Mouse (Mus musculus): ENCODE results near the gene Ccdc65.
"Not testable (repeated sequence)": the region's sequence is repeated elsewhere in the genome, so short reads cannot be mapped to it uniquely, and the experiment has no call there.

The Ccdc65 gene

DNA sequence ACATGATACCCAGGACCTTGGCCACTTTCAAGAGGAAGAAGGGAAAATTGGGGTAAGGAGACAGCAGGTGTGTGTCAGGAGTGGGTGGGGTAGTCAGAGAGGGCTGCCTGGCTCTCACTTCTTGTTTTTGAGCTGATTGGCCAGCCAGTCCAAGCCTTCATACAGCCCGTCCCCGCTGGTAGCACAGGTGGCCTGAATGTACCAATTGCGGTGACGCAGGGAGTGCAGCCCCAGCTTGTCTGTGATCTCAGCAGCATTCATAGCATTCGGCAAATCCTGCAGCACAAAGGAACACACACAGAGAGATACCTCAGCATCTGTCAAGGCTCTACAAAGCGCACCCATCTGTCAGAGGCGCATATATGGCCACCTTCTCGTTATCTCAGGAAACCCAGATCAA lies 32.2 kb downstream of the Ccdc65 start:
- DNase-seq: no peak

DNA sequence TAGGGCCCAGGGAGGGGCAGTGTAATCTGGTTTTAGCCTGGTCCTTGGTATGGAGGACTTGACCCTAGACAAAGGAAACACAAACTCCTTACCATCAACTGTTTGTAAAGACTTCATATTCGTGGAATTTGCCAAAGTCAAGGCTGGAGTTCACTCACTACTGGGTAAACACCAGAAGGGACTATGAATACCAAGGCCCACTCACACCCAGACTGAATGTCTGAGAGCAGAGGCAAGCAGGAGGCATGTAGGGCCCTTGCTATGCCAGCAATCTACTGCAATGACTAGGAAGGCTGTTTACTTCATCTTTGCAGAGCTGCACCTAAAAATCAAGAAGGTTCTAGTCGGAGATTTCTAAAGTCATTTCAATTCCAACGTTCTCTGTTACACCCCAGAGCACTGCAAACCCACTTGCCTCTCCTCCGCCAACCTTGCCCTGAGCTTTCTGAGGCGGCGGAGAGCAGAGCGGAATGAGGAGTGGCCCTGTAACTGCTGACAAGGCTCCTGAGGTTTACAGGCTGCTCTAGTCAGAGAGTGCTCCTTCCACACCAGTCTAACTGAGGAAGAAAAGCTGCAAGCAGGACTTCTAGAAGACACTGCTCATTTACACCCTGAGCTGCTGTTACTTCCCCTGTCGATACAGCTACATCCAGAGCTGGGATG lies 34.9 kb downstream of the Ccdc65 start:
- DNase-seq: no peak

DNA sequence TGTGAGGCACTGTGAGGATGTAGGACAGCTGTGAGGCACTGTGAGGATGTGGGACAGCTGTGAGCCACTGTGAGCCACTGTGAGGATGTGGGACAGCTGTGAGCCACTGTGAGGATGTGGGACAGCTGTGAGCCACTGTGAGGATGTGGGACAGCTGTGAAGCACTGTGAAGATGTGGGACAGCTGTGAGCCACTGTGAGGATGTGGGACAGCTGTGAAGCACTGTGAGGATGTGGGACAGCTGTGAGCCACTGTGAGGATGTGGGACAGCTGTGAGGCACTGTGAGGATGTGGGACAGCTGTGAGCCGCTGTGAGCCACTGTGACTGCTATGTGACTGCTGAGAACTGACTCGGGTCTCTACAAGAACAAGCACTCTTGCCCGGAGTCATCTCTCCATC lies 35.9 kb downstream of the Ccdc65 start:
- DNase-seq: not testable (repeated sequence)

DNA sequence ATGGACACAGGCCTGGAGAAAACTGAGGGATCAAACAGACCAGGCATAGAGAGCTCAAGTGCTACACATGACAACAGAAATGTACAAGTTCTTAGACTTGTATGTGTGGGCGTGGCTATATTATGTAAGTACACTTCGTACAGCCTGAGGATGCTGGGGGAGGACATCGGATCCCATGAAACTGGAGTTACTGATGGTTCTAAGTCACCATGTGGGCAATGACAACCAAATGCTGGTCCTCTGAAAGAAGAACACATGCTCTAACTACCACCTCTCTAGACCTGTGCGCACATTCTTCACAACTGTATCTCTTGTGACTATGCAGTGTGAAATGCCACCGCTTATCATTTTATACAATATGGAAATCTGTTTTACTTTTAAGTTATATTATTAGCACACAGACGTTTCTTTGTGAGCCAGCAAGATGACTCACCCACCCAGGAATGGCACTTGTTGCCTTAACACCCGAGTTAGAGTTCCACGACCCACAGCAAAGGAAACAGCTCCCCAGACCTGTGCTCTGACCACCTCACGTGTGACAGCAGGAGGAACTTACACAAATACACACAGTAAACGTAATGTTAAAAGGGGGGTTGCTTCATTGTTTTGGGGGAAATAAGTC lies 38.4 kb downstream of the Ccdc65 start:
- no peak for DNase-seq

DNA sequence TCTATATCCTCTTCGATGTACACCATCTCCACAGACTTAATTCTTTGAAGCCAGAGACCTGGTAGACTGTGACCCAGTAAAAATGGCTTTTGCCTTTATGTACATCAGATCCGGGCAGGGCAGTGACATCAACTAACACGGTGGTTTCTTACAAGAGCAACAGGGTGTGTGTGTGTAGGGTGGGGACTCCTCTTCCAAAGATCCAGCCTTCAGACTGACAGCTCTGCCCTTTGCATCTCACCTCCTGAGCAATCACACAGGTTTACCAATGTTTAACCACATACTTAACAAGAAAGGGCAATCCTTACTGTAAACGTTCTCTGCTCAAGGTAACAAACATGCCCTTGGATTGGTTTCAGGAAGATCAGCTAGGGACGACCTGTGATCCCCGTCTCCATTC lies 39.3 kb downstream of the Ccdc65 start:
- no peak for DNase-seq

DNA sequence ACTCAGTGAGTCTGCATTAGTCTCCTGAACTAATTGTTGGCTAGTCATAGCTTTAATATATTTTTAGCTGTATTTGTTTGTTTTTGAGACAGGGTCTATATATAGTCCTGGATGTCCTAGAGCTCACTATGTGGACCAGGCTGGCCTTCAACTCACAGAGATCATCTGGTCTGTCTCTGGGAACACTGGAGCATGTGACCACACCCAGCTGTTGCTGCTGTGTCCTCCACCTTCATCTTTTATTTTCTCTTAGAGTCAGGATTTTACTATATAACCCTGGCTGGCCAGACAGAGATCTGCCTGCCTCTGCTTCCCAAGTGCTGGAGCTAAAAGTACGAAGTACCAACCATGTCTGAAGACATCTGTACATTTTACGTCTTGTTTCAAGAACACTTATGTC lies 41.1 kb downstream of the Ccdc65 start:
- DNase-seq: no peak

DNA sequence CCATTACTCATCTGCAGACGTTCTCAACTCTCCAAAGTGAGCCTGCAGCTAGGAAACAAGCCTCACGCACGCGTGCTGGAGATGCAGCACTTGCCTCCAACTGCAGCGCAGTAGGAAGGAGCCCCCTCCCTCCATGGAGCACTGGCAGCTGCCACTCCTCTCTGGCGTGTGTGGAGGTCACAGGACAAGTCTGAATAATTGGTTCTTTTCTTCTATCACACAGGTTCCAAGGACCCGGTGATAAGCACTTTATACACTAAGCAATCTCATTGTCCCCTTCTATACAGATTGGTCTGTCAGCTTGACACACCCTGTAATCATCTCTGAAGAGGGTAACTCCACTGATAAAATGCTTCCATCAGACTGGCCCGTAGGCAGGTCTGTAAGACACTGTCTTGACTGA lies 45.0 kb downstream of the Ccdc65 start:
- no peak for DNase-seq

DNA sequence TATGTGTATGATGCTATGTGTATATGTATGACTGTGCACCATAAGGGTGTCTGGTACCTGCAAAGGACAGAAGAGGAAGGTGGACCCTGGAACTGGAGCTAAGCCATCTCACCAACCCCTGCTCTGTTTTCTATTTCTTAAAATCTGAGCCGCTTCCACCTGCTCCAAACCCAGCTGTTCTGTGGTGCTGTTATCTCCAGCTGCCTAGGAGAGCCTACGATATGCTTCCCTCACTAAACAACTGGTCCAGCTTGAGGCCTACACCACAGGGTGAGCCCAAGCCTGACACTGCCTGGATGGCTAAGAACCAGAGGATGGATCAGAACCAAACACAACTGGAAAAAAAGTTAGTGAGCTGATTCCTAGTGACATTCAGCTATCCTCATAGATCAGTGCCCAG lies 46.1 kb downstream of the Ccdc65 start:
- no peak for DNase-seq

DNA sequence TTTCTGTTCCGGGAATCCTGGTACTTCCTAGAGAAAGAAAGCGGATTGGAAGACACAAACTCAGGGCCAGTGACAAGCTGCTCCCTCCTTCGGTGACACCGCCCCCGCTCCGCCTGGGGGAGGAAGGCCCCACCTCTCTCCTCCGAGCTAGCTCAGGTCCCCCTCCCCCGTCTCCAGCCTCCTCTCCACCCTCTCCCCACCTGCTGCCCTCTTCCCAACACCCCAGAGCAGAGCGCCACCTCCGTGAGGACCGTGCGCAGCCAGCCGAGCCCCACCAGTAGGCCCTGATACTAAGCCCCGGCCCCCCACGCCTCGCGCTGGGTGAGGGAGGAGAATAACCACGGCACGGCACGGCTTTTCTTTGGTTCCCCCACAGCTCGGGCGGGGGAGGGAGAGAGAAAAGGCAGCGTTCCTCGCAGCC lies 54.2 kb downstream of the Ccdc65 start:
- DNase-seq: peak; percentile 79

DNA sequence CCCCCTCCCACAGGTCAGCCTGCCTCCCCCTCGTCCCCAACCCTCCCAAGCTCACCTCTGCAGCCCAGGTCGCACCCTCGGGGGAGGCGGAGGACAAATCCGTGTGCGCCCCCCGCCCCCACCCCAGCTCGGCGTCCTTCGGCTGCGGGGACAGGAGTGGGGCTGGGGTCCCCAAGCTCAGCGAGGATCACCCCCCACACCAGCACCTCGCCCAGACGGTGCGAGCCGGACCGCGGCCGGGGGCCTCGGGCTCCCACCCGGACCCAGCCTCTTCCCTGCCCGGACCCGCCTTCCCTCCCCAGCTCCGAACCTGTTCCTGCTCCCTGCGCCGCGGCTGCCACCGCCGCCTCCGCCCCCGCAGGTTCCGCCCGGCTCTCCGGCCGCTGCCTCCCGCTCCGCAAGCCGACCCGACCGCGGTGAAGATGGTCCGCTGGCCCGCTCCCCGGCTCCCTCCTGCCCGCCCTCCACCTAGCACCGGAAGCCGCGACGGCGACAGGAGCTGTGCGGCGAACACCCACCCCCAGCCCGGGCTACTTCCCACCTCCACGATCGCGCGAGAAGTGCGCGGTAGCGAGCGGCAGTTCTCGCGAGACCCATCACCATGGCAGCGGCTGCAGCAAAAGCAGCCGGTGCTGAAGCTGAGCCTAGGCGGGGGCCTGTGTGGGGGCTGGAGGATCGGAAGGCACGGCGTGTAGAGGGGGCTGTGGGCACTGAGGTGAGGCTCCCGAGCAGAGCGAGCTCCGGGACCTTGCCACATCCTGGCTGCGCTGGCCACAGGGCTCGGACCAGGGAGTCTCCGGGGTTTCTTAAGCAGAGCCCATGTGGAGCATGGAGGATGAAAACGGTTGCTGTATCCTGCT lies 54.9 kb downstream of the Ccdc65 start, which contains the start of gene Arf3:
Gene Arf3 (minus strand): TSS at position 545 of the 860 bp plus-strand sequence.
- peak; percentile 95 for DNase-seq

DNA sequence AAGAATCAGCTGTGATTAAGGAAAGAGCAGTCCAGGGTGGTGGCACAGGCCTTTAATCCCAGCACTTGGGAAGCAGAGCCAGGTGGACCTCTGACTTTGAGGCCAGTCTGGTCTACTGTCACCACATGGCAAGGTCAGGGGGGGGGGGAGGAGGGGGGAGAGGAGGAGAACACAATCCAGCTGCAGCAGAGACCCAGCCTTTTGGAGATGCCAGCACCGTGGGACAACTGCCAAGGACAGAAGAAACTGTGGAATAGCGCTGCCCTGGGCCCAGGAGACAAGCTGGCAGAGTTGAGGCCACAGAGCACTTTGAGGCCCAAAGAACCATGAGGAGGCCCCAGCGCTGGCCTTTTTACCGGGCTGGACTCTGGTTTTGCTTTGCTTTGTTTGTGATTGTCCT lies 57.9 kb downstream of the Ccdc65 start:
- no peak for DNase-seq

DNA sequence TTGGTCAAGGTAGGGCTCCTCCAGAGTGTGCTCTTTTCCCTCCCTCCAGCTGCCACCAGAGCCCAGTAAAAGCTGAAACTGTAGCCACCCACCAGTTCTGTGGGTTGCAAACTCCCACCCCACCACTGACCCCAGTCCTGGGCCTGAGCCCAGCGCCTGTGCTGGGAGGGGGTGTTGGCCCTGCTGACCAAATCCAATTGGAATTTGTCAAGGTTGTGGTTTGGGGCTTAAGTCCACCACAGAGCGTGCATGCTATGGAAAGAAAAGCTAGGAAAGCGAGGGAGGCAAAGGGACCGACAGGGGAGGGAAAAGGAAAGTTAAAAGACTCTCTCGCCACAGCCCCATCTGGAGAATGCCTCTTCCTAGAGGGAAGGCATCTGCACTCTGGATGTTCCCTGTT lies 60.3 kb downstream of the Ccdc65 start:
- DNase-seq: no peak

DNA sequence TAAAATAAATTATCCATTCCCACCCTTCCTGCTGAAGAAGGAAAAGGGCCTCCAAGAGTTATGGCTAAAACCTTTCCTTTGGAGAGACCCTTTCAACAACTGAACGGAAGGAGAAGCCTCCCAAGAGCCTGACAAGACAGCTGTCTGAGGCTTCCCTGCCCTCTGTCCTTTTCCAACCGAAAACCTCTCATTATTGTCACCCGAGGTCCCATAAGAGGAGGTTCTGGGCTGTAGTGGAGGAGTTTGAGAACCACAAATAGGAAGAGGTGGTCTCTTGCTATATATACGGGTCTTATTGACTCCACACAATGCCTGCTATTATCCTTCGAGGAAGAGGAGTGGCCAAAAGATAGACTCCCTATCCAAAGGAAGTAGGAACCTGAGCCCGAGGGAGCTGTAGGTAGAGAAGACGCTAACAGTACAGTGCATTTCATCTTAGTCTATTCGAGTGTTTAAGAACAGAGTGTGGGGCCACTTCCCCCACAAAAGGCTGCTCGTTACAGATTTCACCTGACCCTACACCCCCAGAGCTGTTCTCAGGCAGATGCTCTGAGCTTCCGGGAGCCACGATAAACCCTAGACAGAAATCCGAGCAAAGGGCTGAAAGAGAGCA lies 63.9 kb downstream of the Ccdc65 start:
- no peak for DNase-seq

DNA sequence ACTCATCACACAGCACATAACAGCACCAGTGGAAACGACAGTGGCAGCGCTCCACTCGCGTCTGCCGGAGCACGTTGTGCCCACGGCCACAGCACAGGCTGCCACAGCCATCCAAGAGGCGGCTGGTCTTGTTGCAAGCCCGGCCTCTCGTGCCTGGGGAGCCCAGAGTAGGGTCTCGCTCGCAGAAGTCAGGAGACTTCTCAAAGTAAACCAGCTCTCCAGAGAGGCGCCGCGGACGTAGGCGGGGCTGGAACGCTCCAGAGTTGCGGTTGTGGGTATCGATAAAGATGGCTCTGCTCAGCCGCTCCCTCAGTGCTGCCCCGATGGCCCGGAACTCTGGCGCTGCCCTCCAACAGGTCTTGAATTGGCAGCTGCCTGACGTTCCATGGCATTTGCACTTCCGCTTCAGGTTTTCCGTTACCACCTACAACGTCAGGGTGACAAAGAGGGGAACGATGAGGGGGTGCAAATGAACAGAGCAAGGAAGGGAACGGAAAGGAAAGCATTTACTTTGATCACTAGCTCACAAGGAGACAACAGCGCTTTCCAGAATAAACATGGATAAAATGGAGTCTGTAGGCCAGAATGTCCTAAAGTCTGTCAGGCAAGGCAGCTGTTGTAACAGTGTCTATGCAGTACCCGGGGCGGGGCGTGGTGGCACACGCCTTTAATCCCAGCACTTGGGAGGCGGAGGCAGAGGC lies 64.7 kb downstream of the Ccdc65 start:
- peak; percentile 19 for DNase-seq
